ENCODE assay signal across 17 mouse cellular contexts in the genomic region with DNA sequence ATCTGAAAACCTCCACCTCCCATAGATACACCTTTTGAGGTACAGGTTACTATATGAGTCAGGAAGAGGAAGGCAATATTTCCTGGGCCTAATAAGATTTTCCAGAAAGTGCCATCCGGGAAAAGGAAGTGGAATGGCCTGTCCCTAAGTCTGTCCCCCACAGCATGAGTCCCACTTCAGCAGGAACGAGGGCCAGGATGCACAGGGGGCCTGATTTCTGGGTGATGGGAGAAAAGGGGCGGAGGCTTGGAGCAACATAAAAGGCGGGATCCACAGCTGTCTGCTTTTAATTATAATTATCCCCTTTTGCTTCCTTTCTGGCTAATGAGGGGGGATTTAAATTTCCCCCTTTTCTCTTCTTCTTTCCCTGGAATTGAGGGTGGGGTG. TPM values are rescaled to one million over a fixed set of nuclear protein-coding genes. Genes with fewer than 3 reads are reported as not detected.
A peak's percentile ranks its signal among the peaks of the same experiment; 100 is the strongest.
DNase-seq lines count a peak whose midpoint lies in the region; ATAC-seq and TF ChIP-seq lines count a peak whose summit lies in the region.
"Had no signal": no experiment of that assay in that cellular context is flagged by ENCODE, and none has a peak within 500 bp of the region (broad histone marks: within the 10 kb centered on the region; RNA-seq: fewer than 3 reads in every experiment).

No protein-coding gene starts in this region.

- TF ChIP-seq POLR2A in cortical plate, adult 2 months (IDR thresholded peaks at IDR 0.05; ENCODE audit: extremely low read depth, insufficient read depth, low read length), result no peak

- H3K27me3 ChIP-seq in forebrain, embryonic 16.5 days (replicated peaks; ENCODE audit: control insufficient read depth, insufficient read depth, low read length), result no peaks in the 10 kb centered on the region
- peaks cover 30% of the 10 kb centered on the region for H3K27me3 ChIP-seq in midbrain, embryonic 14.5 days (ENCODE audit: control insufficient read depth, insufficient read depth, low read length)
- peaks cover 99% of the 10 kb centered on the region for H3K27me3 ChIP-seq in heart, embryonic 11.5 days (ENCODE audit: control insufficient read depth, insufficient read depth, low read length)

- H3K4me3 ChIP-seq in cortical plate, adult 2 months (ENCODE audit: insufficient read depth, low read length), result no peak overlapping the region
- H3K4me3 ChIP-seq in forebrain, embryonic 16.5 days (replicated peaks; ENCODE audit: low read length), result peak overlapping the region; percentile 74
- no peak overlapping the region for H3K4me3 ChIP-seq in midbrain, embryonic 14.5 days (replicated peaks; ENCODE audit: low read depth, low read length)
- no peak overlapping the region for H3K4me3 ChIP-seq in heart, embryonic 11.5 days (ENCODE audit: low read depth, low read length)
- H3K4me3 ChIP-seq: intestine, embryonic 15.5 days; limb, embryonic 15.5 days; megakaryocyte, embryonic 14.5 days had no signal

- no peaks in the 10 kb centered on the region for H3K9me3 ChIP-seq in forebrain, embryonic 16.5 days (ENCODE audit: control insufficient read depth, low read length)
- H3K9me3 ChIP-seq in midbrain, embryonic 14.5 days (ENCODE audit: control insufficient read depth, low read length), result no peaks in the 10 kb centered on the region
- no peaks in the 10 kb centered on the region for H3K9me3 ChIP-seq in heart, embryonic 11.5 days (replicated peaks; ENCODE audit: control insufficient read depth, low read length)
- H3K9me3 ChIP-seq: G1E; intestine, embryonic 15.5 days; limb, embryonic 15.5 days; megakaryocyte, embryonic 14.5 days had no signal

- H3K4me2 ChIP-seq in forebrain, embryonic 16.5 days (ENCODE audit: low read length), result peak overlapping the region; percentile 67
- peak overlapping the region; percentile 59 for H3K4me2 ChIP-seq in midbrain, embryonic 14.5 days (ENCODE audit: low read length)
- no peak overlapping the region for H3K4me2 ChIP-seq in heart, embryonic 11.5 days
- H3K4me2 ChIP-seq: intestine, embryonic 15.5 days; limb, embryonic 15.5 days; lung, embryonic 14.5 days had no signal

- H3K4me1 ChIP-seq in cortical plate, adult 2 months (ENCODE audit: control insufficient read depth, insufficient read depth, low read length), result peaks cover 5% of the 10 kb centered on the region; the same call in 1 of the 2 replicates
- H3K4me1 ChIP-seq in forebrain, embryonic 16.5 days (replicated peaks; ENCODE audit: control insufficient read depth, insufficient read depth, low read length), result peaks cover 56% of the 10 kb centered on the region
- peaks cover 47% of the 10 kb centered on the region for H3K4me1 ChIP-seq in midbrain, embryonic 14.5 days (ENCODE audit: control insufficient read depth, insufficient read depth, low read length)
- H3K4me1 ChIP-seq in heart, embryonic 11.5 days (ENCODE audit: control insufficient read depth, insufficient read depth, low read length), result peaks cover 6% of the 10 kb centered on the region

- ATAC-seq in cerebellum, adult (ENCODE audit: insufficient number of reproducible peaks, low FRiP score, low TSS enrichment), result no peak
- ATAC-seq in forebrain, embryonic 16.5 days, result peak; percentile 44
- ATAC-seq in midbrain, embryonic 14.5 days (ENCODE audit: low FRiP score, low TSS enrichment), result peak; percentile 17
- ATAC-seq in heart, embryonic 11.5 days (replicated peaks; ENCODE audit: insufficient number of reproducible peaks, low FRiP score, low TSS enrichment), result no peak
- ATAC-seq: intestine, embryonic 15.5 days had no signal

- H3K9ac ChIP-seq in forebrain, embryonic 16.5 days (replicated peaks; ENCODE audit: low read depth, low read length), result peak overlapping the region; percentile 100
- no peak overlapping the region for H3K9ac ChIP-seq in midbrain, embryonic 14.5 days (replicated peaks; ENCODE audit: low read length)
- no peak overlapping the region for H3K9ac ChIP-seq in heart, embryonic 11.5 days (ENCODE audit: low read depth, low read length)
- H3K9ac ChIP-seq: intestine, embryonic 15.5 days; limb, embryonic 15.5 days; lung, embryonic 14.5 days had no signal

- peak overlapping the region; percentile 50; the same call in 1 of the 2 replicates for H3K27ac ChIP-seq in cortical plate, adult 2 months (ENCODE audit: insufficient read depth, low read length)
- peak overlapping the region; percentile 100 for H3K27ac ChIP-seq in forebrain, embryonic 16.5 days (ENCODE audit: low read length)
- H3K27ac ChIP-seq in midbrain, embryonic 14.5 days (replicated peaks; ENCODE audit: low read depth, low read length), result peak overlapping the region; percentile 88
- H3K27ac ChIP-seq in heart, embryonic 11.5 days (ENCODE audit: low read depth, low read length), result no peak overlapping the region
- H3K27ac ChIP-seq: intestine, embryonic 15.5 days; limb, embryonic 15.5 days had no signal

- no peak for TF ChIP-seq CTCF in cortical plate, adult 2 months (IDR thresholded peaks at IDR 0.05; ENCODE audit: extremely low read depth, insufficient read depth, low read length)

- WGBS in forebrain, embryonic 16.5 days, result 4% methylated on average over 4 of the region's 4 CpGs
- WGBS in midbrain, embryonic 14.5 days, result 11% methylated on average over 4 of the region's 4 CpGs
- 2% methylated on average over 4 of the region's 4 CpGs for WGBS in heart, embryonic 11.5 days (ENCODE audit: insufficient replicate concordance)

- H3K36me3 ChIP-seq in forebrain, embryonic 16.5 days (ENCODE audit: control insufficient read depth, insufficient read depth), result no peaks in the 10 kb centered on the region
- no peaks in the 10 kb centered on the region for H3K36me3 ChIP-seq in midbrain, embryonic 14.5 days (ENCODE audit: control insufficient read depth, insufficient read depth, low read length)
- H3K36me3 ChIP-seq in heart, embryonic 11.5 days (ENCODE audit: control insufficient read depth, insufficient read depth, low read length), result no peaks in the 10 kb centered on the region
- H3K36me3 ChIP-seq: G1E; intestine, embryonic 15.5 days; limb, embryonic 15.5 days had no signal

- DNase-seq in cerebellum, adult 9-11 months, result peak; percentile 45
- no peak for DNase-seq in midbrain, embryonic 14.5 days
- DNase-seq in ovary, postnatal 10 days (ENCODE audit: low spot score), result no peak
- no peak for DNase-seq in kidney, adult 9 months
- DNase-seq: B cell, adult 2 months; gastrocnemius, postnatal 10 days; lung, embryonic 14.5 days; thymus, adult 18-20 months had no signal

RNA-seq across cellular contexts. Expression of gene Rhbg, which starts 49.3 kb away (rescaled TPM):
- polyA plus RNA-seq in cortical plate, adult 2 months (2012; rRNA removed), result not detected in 2 replicates
- polyA plus RNA-seq in forebrain, embryonic 16.5 days (2015; fragmentation: Nextera tagmentation; extraction: Ambion mirVana), result not detected in 2 replicates
- 0.21 and 0.22 TPM in 2 replicates for polyA plus RNA-seq in midbrain, embryonic 14.5 days (2014; fragmentation: Nextera tagmentation; extraction: Ambion mirVana)
- 0.10 TPM in 1 of 2 replicates, not detected in the other for polyA plus RNA-seq in heart, embryonic 11.5 days (2014; fragmentation: Nextera tagmentation; extraction: Ambion mirVana)
- polyA plus RNA-seq: G1E; heart, embryonic 14.5 days; lung, embryonic 14.5 days had no signal

Comparison
In these comparisons a context has a peak if more than half of its experiments do, and no peak if none do; other contexts are left out.
1. ATAC-seq: peak in forebrain, embryonic 16.5 days (single experiment) and midbrain, embryonic 14.5 days (single experiment); none in cerebellum, adult (single experiment) and heart, embryonic 11.5 days (single experiment).